Mouse (Mus musculus) lung, postnatal 36 days (tissue): ENCODE results near the gene Ccnl1.

Experiments used
- DNase-seq: peaks from one replicate; pipeline ENCODE4 v3.0.0; 2022; ENCODE audit warnings: mixed read lengths

The Ccnl1 gene

GRCm38 (mm10) chr3:65958840-65959185 is 764 bp upstream of the Ccnl1 start:
- no peak for DNase-seq

- DNase-seq: peak; percentile 75
These were observed 563 bp downstream of the Ccnl1 start for GRCm38 (mm10) chr3:65957271-65958101.

GRCm38 (mm10) chr3:65954499-65955391 is 3.3 kb downstream of the Ccnl1 start:
- DNase-seq: no peak

GRCm38 (mm10) chr3:65950831-65951365 is 7.2 kb downstream of the Ccnl1 start:
- DNase-seq: no peak

- DNase-seq: no peak
These were observed 7.7 kb downstream of the Ccnl1 start for GRCm38 (mm10) chr3:65950304-65950703.

- no peak for DNase-seq
These were observed 12.6 kb downstream of the Ccnl1 start for GRCm38 (mm10) chr3:65945277-65945932.

GRCm38 (mm10) chr3:65944713-65945112 is 13.3 kb downstream of the Ccnl1 start:
- no peak for DNase-seq

- no peak for DNase-seq
These were observed 14.6 kb downstream of the Ccnl1 start for GRCm38 (mm10) chr3:65943453-65943852.

GRCm38 (mm10) chr3:65941052-65941451 is 17.0 kb downstream of the Ccnl1 start:
- no peak for DNase-seq

- DNase-seq: peak; percentile 46
These were observed 19.8 kb downstream of the Ccnl1 start for GRCm38 (mm10) chr3:65938211-65938610.

GRCm38 (mm10) chr3:65936384-65936783 is 21.7 kb downstream of the Ccnl1 start:
- no peak for DNase-seq

GRCm38 (mm10) chr3:65935153-65935552 is 22.9 kb downstream of the Ccnl1 start:
- DNase-seq: no peak

GRCm38 (mm10) chr3:65933726-65934125 is 24.3 kb downstream of the Ccnl1 start:
- DNase-seq: no peak

- no peak for DNase-seq
These were observed 26.5 kb downstream of the Ccnl1 start for GRCm38 (mm10) chr3:65931542-65931941.

GRCm38 (mm10) chr3:65930636-65931035 is 27.4 kb downstream of the Ccnl1 start:
- DNase-seq: no peak

GRCm38 (mm10) chr3:65929821-65930633 is 28.0 kb downstream of the Ccnl1 start:
- peak; percentile 92 for DNase-seq

- peak; percentile 93 for DNase-seq
These were observed 28.7 kb downstream of the Ccnl1 start for GRCm38 (mm10) chr3:65929304-65929783.

GRCm38 (mm10) chr3:65928614-65929272 is 29.3 kb downstream of the Ccnl1 start:
- no peak for DNase-seq

GRCm38 (mm10) chr3:65927685-65928084 is 30.4 kb downstream of the Ccnl1 start:
- DNase-seq: peak; percentile 82

GRCm38 (mm10) chr3:65927101-65927501 is 30.9 kb downstream of the Ccnl1 start:
- DNase-seq: no peak

- no peak for DNase-seq
These were observed 31.6 kb downstream of the Ccnl1 start for GRCm38 (mm10) chr3:65926426-65926825.
